Comparison of ENCODE assay signal across 8 mouse cellular contexts in the genomic region with DNA sequence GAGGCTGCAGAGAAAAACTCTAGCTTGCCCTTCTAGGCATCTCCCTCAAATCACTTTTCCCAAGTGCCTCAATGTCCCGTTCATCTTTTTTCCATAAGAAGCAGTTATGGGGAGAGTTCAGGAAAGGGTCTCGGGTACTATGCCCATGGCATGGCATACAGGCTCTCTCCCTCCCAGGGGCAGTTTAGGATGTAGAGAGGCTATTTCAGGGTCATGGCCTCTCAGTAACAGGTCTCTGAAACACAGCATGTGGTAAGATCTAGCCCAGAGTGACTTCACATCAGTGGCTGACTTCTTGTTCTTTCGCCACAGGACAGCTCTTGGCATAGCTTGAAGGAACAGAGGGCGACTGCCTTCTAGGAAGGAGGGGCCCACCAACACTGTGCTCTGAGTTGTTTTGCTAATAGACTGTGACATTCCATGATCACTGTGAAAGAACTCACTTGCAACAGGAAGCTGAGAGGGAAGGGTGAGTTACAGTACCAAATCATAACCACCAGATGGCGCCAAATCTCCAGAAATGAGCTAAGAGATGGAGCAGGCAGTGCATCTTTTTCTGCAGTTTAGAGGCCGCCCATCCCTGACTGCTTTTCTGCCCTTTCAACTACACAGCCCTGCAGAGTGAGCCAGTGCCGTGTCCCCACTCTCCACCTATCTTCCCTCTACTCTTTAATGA.
DNase-seq lines count a peak whose midpoint lies in the region; ATAC-seq and TF ChIP-seq lines count a peak whose summit lies in the region.

No protein-coding gene starts in this region.

- intact Hi-C loops in heart, postnatal 10 days (cut with DNase I): loop anchor here (1.0 to 10.0 kb wide), 6 partner anchors 68 to 1390 kb away; no protein-coding TSS in a partner anchor

- no peak overlapping the region for H3K4me2 ChIP-seq in forebrain, embryonic 11.5 days (ENCODE audit: low read depth, low read length, severe bottlenecking)

- no peaks in the 10 kb centered on the region for H3K36me3 ChIP-seq in G1E (replicated peaks)
- no peaks in the 10 kb centered on the region for H3K36me3 ChIP-seq in forebrain, embryonic 11.5 days (ENCODE audit: control insufficient read depth, insufficient read depth, low read length)

- ATAC-seq in G1E (ENCODE audit: extremely low read depth, insufficient number of reproducible peaks, low FRiP score, poor library complexity, severe bottlenecking): 0 out of 2 replicates have a peak, but pooled peaks have one; percentile 40
- peak; percentile 84 for ATAC-seq in forebrain, embryonic 11.5 days (replicated peaks; ENCODE audit: low FRiP score)

- no peak overlapping the region for H3K9ac ChIP-seq in forebrain, embryonic 11.5 days (ENCODE audit: low read length)

- no peaks in the 10 kb centered on the region for H3K9me3 ChIP-seq in G1E (replicated peaks)
- no peaks in the 10 kb centered on the region for H3K9me3 ChIP-seq in forebrain, embryonic 11.5 days (ENCODE audit: control insufficient read depth, low read length)

- 26% methylated on average over 7 of the region's 7 CpGs for WGBS in forebrain, embryonic 11.5 days
- 19% methylated on average over 7 of the region's 7 CpGs for WGBS in lung, adult 2 months

- no peak overlapping the region for H3K27ac ChIP-seq in forebrain, embryonic 11.5 days (ENCODE audit: low read depth, low read length)

- no peak overlapping the region for H3K4me3 ChIP-seq in G1E (ENCODE audit: low read depth, low read length)
- no peak overlapping the region for H3K4me3 ChIP-seq in forebrain, embryonic 11.5 days (ENCODE audit: low read depth, low read length)
- no peak overlapping the region for H3K4me3 ChIP-seq in lung, adult 2 months (replicated peaks; ENCODE audit: extremely low read depth, low read depth, low read length)

- peak; percentile 58; the same call in 1 of the 2 replicates for TF ChIP-seq CTCF in G1E (IDR thresholded peaks at IDR 0.05; ENCODE audit: low read depth, low read length)
- TF ChIP-seq CTCF in lung, adult 2 months (IDR thresholded peaks at IDR 0.05; ENCODE audit: insufficient read depth, low read length): 0 out of 2 replicates have a peak, but pooled peaks have one; percentile 24

- H3K4me1 ChIP-seq in G1E (ENCODE audit: insufficient read depth, low read depth, low read length): no peaks in the 10 kb centered on the region
- H3K4me1 ChIP-seq in forebrain, embryonic 11.5 days (replicated peaks; ENCODE audit: control insufficient read depth, insufficient read depth, low read length): 0 out of 2 replicates have a peak, but pooled peaks cover 1% of the 10 kb centered on the region
- H3K4me1 ChIP-seq in lung, adult 2 months (ENCODE audit: control insufficient read depth, insufficient read depth, low read length): no peaks in the 10 kb centered on the region

- no peak for TF ChIP-seq POLR2A in lung, adult 2 months (IDR thresholded peaks at IDR 0.05; ENCODE audit: borderline replicate concordance, extremely low read depth, low read depth, low read length)

- no peak for DNase-seq in G1E (ENCODE audit: low spot score)
- peak; percentile 5 for DNase-seq in c-Kit-positive CD71-positive TER-119-negative erythroid progenitor cells, embryonic 14.5 days (ENCODE audit: low read depth)
- peak; percentile 85 for DNase-seq in forebrain, embryonic 11.5 days (ENCODE audit: low spot score)
- DNase-seq in heart, postnatal 10 days: peak; percentile 70 to 84
- DNase-seq in kidney, postnatal 36 days: peak; percentile 42 to 76
- DNase-seq in lung, adult 2 months: peak; percentile 54
- peak; percentile 32 for DNase-seq in ovary, postnatal 36 days (ENCODE audit: low spot score)
- peak; percentile 66 for DNase-seq in urinary bladder, postnatal 14 days (ENCODE audit: low spot score)

- H3K27me3 ChIP-seq in G1E (ENCODE audit: insufficient read depth, low read length): no peaks in the 10 kb centered on the region
- no peaks in the 10 kb centered on the region; the same call in 1 of the 2 replicates for H3K27me3 ChIP-seq in forebrain, embryonic 11.5 days (ENCODE audit: control insufficient read depth, insufficient read depth, low read length)
